Mouse (Mus musculus): Measurements from ENCODE around the gene Kif1b. TPM values are rescaled to one million over a fixed set of nuclear protein-coding genes. Genes with fewer than 3 reads are reported as not detected.

The Kif1b gene
- polyA plus RNA-seq, 1 experiment = 232 TPM

GRCm38 (mm10) chr4:149166215-149166946 is 141.1 kb downstream of the Kif1b start, which contains the start of gene Pgd:
Pgd (minus strand) TSS chr4:149166771.
- TF ChIP-seq CTCF (IDR thresholded peaks at IDR 0.05; ENCODE audit: borderline replicate concordance, extremely low read depth, insufficient read depth, insufficient read length) (no peak), POLR2A (IDR thresholded peaks at IDR 0.05; ENCODE audit: borderline replicate concordance, extremely low read depth, insufficient read depth, insufficient read length, poor library complexity, severe bottlenecking) (peak; percentile 35; the same call in 1 of the 2 replicates)
- DNase-seq (ENCODE audit: low read depth) = peak; percentile 99

- no peak for TF ChIP-seq POLR2A (IDR thresholded peaks at IDR 0.05; ENCODE audit: borderline replicate concordance, extremely low read depth, insufficient read depth, insufficient read length, poor library complexity, severe bottlenecking)
- peak; percentile 16; the same call in 1 of the 2 replicates for TF ChIP-seq CTCF (IDR thresholded peaks at IDR 0.05; ENCODE audit: borderline replicate concordance, extremely low read depth, insufficient read depth, insufficient read length)
- no peak for DNase-seq (ENCODE audit: low read depth)
These were observed 143.3 kb downstream of the Kif1b start for GRCm38 (mm10) chr4:149164150-149164549.

- no peak for TF ChIP-seq CTCF (IDR thresholded peaks at IDR 0.05; ENCODE audit: borderline replicate concordance, extremely low read depth, insufficient read depth, insufficient read length)
- no peak for TF ChIP-seq POLR2A (IDR thresholded peaks at IDR 0.05; ENCODE audit: borderline replicate concordance, extremely low read depth, insufficient read depth, insufficient read length, poor library complexity, severe bottlenecking)
- no peak for DNase-seq (ENCODE audit: low read depth)
These were observed 144.3 kb downstream of the Kif1b start for GRCm38 (mm10) chr4:149163196-149163595.

- no peak for DNase-seq (ENCODE audit: low read depth)
- TF ChIP-seq POLR2A (IDR thresholded peaks at IDR 0.05; ENCODE audit: borderline replicate concordance, extremely low read depth, insufficient read depth, insufficient read length, poor library complexity, severe bottlenecking) (no peak), CTCF (IDR thresholded peaks at IDR 0.05; ENCODE audit: borderline replicate concordance, extremely low read depth, insufficient read depth, insufficient read length) (no peak)
These were observed 146.3 kb downstream of the Kif1b start for GRCm38 (mm10) chr4:149161166-149161565.

GRCm38 (mm10) chr4:149159891-149160290 is 147.6 kb downstream of the Kif1b start:
- TF ChIP-seq POLR2A (IDR thresholded peaks at IDR 0.05; ENCODE audit: borderline replicate concordance, extremely low read depth, insufficient read depth, insufficient read length, poor library complexity, severe bottlenecking) (no peak), CTCF (IDR thresholded peaks at IDR 0.05; ENCODE audit: borderline replicate concordance, extremely low read depth, insufficient read depth, insufficient read length) (no peak)
- DNase-seq (ENCODE audit: low read depth) = no peak

GRCm38 (mm10) chr4:149159203-149159602 is 148.3 kb downstream of the Kif1b start:
- no peak for DNase-seq (ENCODE audit: low read depth)
- TF ChIP-seq CTCF (IDR thresholded peaks at IDR 0.05; ENCODE audit: borderline replicate concordance, extremely low read depth, insufficient read depth, insufficient read length) (no peak), POLR2A (IDR thresholded peaks at IDR 0.05; ENCODE audit: borderline replicate concordance, extremely low read depth, insufficient read depth, insufficient read length, poor library complexity, severe bottlenecking) (no peak)

GRCm38 (mm10) chr4:149157415-149157973 is 150.0 kb downstream of the Kif1b start:
- TF ChIP-seq CTCF (IDR thresholded peaks at IDR 0.05; ENCODE audit: borderline replicate concordance, extremely low read depth, insufficient read depth, insufficient read length) = no peak
- no peak for TF ChIP-seq POLR2A (IDR thresholded peaks at IDR 0.05; ENCODE audit: borderline replicate concordance, extremely low read depth, insufficient read depth, insufficient read length, poor library complexity, severe bottlenecking)
- no peak for DNase-seq (ENCODE audit: low read depth)

- DNase-seq (ENCODE audit: low read depth) = no peak
- TF ChIP-seq POLR2A (IDR thresholded peaks at IDR 0.05; ENCODE audit: borderline replicate concordance, extremely low read depth, insufficient read depth, insufficient read length, poor library complexity, severe bottlenecking) (no peak), CTCF (IDR thresholded peaks at IDR 0.05; ENCODE audit: borderline replicate concordance, extremely low read depth, insufficient read depth, insufficient read length) (no peak)
These were observed 151.8 kb downstream of the Kif1b start for GRCm38 (mm10) chr4:149155711-149156110.

- DNase-seq (ENCODE audit: low read depth) = no peak
- TF ChIP-seq CTCF (IDR thresholded peaks at IDR 0.05; ENCODE audit: borderline replicate concordance, extremely low read depth, insufficient read depth, insufficient read length) (no peak), POLR2A (IDR thresholded peaks at IDR 0.05; ENCODE audit: borderline replicate concordance, extremely low read depth, insufficient read depth, insufficient read length, poor library complexity, severe bottlenecking) (no peak)
These were observed 152.6 kb downstream of the Kif1b start for GRCm38 (mm10) chr4:149154859-149155258.

- TF ChIP-seq CTCF (IDR thresholded peaks at IDR 0.05; ENCODE audit: borderline replicate concordance, extremely low read depth, insufficient read depth, insufficient read length) = no peak
- TF ChIP-seq POLR2A (IDR thresholded peaks at IDR 0.05; ENCODE audit: borderline replicate concordance, extremely low read depth, insufficient read depth, insufficient read length, poor library complexity, severe bottlenecking) = no peak
- no peak for DNase-seq (ENCODE audit: low read depth)
These were observed 156.8 kb downstream of the Kif1b start for GRCm38 (mm10) chr4:149150721-149151120.

GRCm38 (mm10) chr4:149150256-149150655 is 157.2 kb downstream of the Kif1b start:
- DNase-seq (ENCODE audit: low read depth) = no peak

GRCm38 (mm10) chr4:149149611-149150010 is 157.9 kb downstream of the Kif1b start:
- no peak for TF ChIP-seq CTCF (IDR thresholded peaks at IDR 0.05; ENCODE audit: borderline replicate concordance, extremely low read depth, insufficient read depth, insufficient read length)
- TF ChIP-seq POLR2A (IDR thresholded peaks at IDR 0.05; ENCODE audit: borderline replicate concordance, extremely low read depth, insufficient read depth, insufficient read length, poor library complexity, severe bottlenecking) = no peak
- no peak for DNase-seq (ENCODE audit: low read depth)

More at GRCm38 (mm10) chr4:149150256-149150655, 157.2 kb downstream of the Kif1b start:
- no peak for TF ChIP-seq POLR2A (IDR thresholded peaks at IDR 0.05; ENCODE audit: borderline replicate concordance, extremely low read depth, insufficient read depth, insufficient read length, poor library complexity, severe bottlenecking)
- TF ChIP-seq CTCF (IDR thresholded peaks at IDR 0.05; ENCODE audit: borderline replicate concordance, extremely low read depth, insufficient read depth, insufficient read length) = no peak

Data from brain, embryonic 14.5 days (tissue).